Mouse (Mus musculus) heart, postnatal 0 days (tissue): ENCODE results near the gene Rhox9. TPM values are rescaled to one million over a fixed set of nuclear protein-coding genes. Genes with fewer than 3 reads are reported as not detected.

Experiments
- ATAC-seq: fragments of 200-750 bp; cut with Nextera tagmentation; 2 replicates; pipeline ENCODE4 v1.8.0; 2017; ENCODE audit warnings: low read depth, moderate number of reproducible peaks, moderate library complexity; ENCODE audit not compliant: insufficient read depth
- DNase-seq: peaks from one replicate; pipeline ENCODE4 v3.0.0-alpha.2; 2016; ENCODE audit warnings: low spot score
- H3K27ac ChIP-seq: fragments of 300-500 bp; sonication (generic); 2 replicates; pipeline ENCODE4 v1.5.1; 2014; ENCODE audit warnings: low read depth, mild to moderate bottlenecking
- H3K27me3 ChIP-seq: fragments of 300-500 bp; sonication (generic); 2 replicates; pipeline ENCODE4 v1.6.1; 2014; ENCODE audit warnings: low read length, mixed read lengths; ENCODE audit not compliant: control insufficient read depth, insufficient read depth
- H3K36me3 ChIP-seq: fragments of 300-500 bp; sonication (generic); replicated peaks from 2 replicates; pipeline ENCODE4 v1.6.1; 2014; ENCODE audit warnings: low read length, mixed read lengths; ENCODE audit not compliant: control insufficient read depth, insufficient read depth
- H3K4me1 ChIP-seq: fragments of 300-500 bp; sonication (generic); 2 replicates; pipeline ENCODE4 v1.6.1; 2014; ENCODE audit warnings: antibody characterized with exemption; ENCODE audit not compliant: control insufficient read depth, insufficient read depth
- H3K4me2 ChIP-seq: fragments of 300-500 bp; sonication (generic); 2 replicates; pipeline ENCODE4 v1.6.1; 2014; ENCODE audit warnings: low read depth, mild to moderate bottlenecking, low read length, moderate library complexity
- H3K4me3 ChIP-seq: fragments of 300-500 bp; sonication (generic); 2 replicates; pipeline ENCODE4 v1.5.1; 2014; ENCODE audit warnings: low read depth, low read length
- H3K9ac ChIP-seq: fragments of 300-500 bp; sonication (generic); replicated peaks from 2 replicates; pipeline ENCODE4 v1.6.1; 2014; ENCODE audit warnings: low read depth, low read length, mixed read lengths
- H3K9me3 ChIP-seq: fragments of 300-500 bp; sonication (generic); replicated peaks from 2 replicates; pipeline ENCODE4 v1.6.1; 2016; ENCODE audit warnings: low read length; ENCODE audit not compliant: control insufficient read depth
- CTCF ChIP-seq: IDR thresholded peaks from 2 replicates; pipeline ENCODE4 v1.5.1; 2016; ENCODE audit warnings: antibody characterized with exemption, control low read depth, low read depth
- EP300 ChIP-seq: IDR thresholded peaks from 2 replicates; pipeline ENCODE4 v1.6.1; 2016; ENCODE audit warnings: antibody characterized with exemption, low read depth
- WGBS: fragments of 180-500 bp; shearing (Covaris S2); extraction: QIAGEN DNeasy Blood & Tissue Kit; methylation state at CpG from one replicate; pipeline ENCODE4 v1.1.7; 2014; 5-methylcytosine and 5-hydroxymethylcytosine counted together
- polyA plus RNA-seq: library from polyadenylated mRNA; unstranded; fragments of >200 nt; fragmentation: Nextera tagmentation; extraction: Ambion mirVana; gene quantifications from 2 replicates; pipeline ENCODE4 v1.2.1, GENCODE M21; 2015
- total RNA-seq: library from RNA; depleted of rRNA; stranded (reverse); fragments of >200 nt; gene quantifications from 2 replicates; pipeline ENCODE4 v1.2.3, GENCODE M21; 2014; ENCODE audit warnings: low replicate concordance; rRNA removed

Rhox9 gene
- total and polyA plus RNA-seq, 2 experiments from 2014 or later: not detected

- H3K36me3 ChIP-seq: no peaks in the 10 kb centered on the region
- no peaks in the 10 kb centered on the region for H3K4me1 ChIP-seq
- H3K27ac ChIP-seq: no peak overlapping the region
- H3K27me3 ChIP-seq: no peaks in the 10 kb centered on the region
- H3K9ac ChIP-seq: no peak overlapping the region
- ATAC-seq (no peak), DNase-seq (no peak)
- WGBS: 85% methylated on average over 2 of the region's 2 CpGs
- TF ChIP-seq CTCF (no peak), EP300 (no peak)
- no peak overlapping the region for H3K4me2 ChIP-seq
- no peaks in the 10 kb centered on the region for H3K9me3 ChIP-seq
- no peak overlapping the region for H3K4me3 ChIP-seq
Measured at GRCm38 (mm10) chrX:37871641-37872040, 29.9 kb downstream of the Rhox9 start.

Other genes starting within 250 kb of the Rhox9 start
- not detected in 2 replicates for gene Rhox3h, start 233.0 kb downstream of the Rhox9 start, total RNA-seq
- not detected in 2 replicates for gene Rhox3h, start 233.0 kb downstream of the Rhox9 start, polyA plus RNA-seq
- not detected in 2 replicates for gene Rhox2h, start 228.5 kb downstream of the Rhox9 start, total RNA-seq
- gene Rhox2h, start 228.5 kb downstream of the Rhox9 start, polyA plus RNA-seq: not detected in 2 replicates
- 0.54 TPM in 1 of 2 replicates, not detected in the other for gene Rhox5, start 96.9 kb downstream of the Rhox9 start, total RNA-seq
- 8.0 and 8.4 TPM in 2 replicates for gene Rhox5, start 96.9 kb downstream of the Rhox9 start, polyA plus RNA-seq
- not detected in 2 replicates for gene Rhox6, start 74.9 kb downstream of the Rhox9 start, total RNA-seq
- gene Rhox6, start 74.9 kb downstream of the Rhox9 start, polyA plus RNA-seq: not detected in 2 replicates
- not detected in 2 replicates for gene Rhox7a, start 70.1 kb downstream of the Rhox9 start, total RNA-seq
- not detected in 2 replicates for gene Rhox7a, start 70.1 kb downstream of the Rhox9 start, polyA plus RNA-seq
- gene Rhox8, start 22.8 kb downstream of the Rhox9 start, total RNA-seq: not detected in 2 replicates
- 0.12 TPM in 1 of 2 replicates, not detected in the other for gene Rhox8, start 22.8 kb downstream of the Rhox9 start, polyA plus RNA-seq
- not detected in 2 replicates for gene Rhox7b, start 4.5 kb downstream of the Rhox9 start, total RNA-seq
- not detected in 2 replicates for gene Rhox7b, start 4.5 kb downstream of the Rhox9 start, polyA plus RNA-seq
- not detected in 2 replicates for gene Btg1-ps1, start 117.0 kb upstream of the Rhox9 start, total RNA-seq
- gene Btg1-ps1, start 117.0 kb upstream of the Rhox9 start, polyA plus RNA-seq: not detected in 2 replicates
- gene Btg1-ps2, start 141.3 kb upstream of the Rhox9 start, total RNA-seq: not detected in 2 replicates
- gene Btg1-ps2, start 141.3 kb upstream of the Rhox9 start, polyA plus RNA-seq: not detected in 2 replicates
- gene Rhox10, start 164.7 kb upstream of the Rhox9 start, total RNA-seq: not detected in 2 replicates
- not detected in 2 replicates for gene Rhox10, start 164.7 kb upstream of the Rhox9 start, polyA plus RNA-seq
- gene Rhox11, start 183.4 kb upstream of the Rhox9 start, total RNA-seq: not detected in 2 replicates
- not detected in 2 replicates for gene Rhox11, start 183.4 kb upstream of the Rhox9 start, polyA plus RNA-seq
- not detected in 2 replicates for gene Rhox12, start 209.1 kb upstream of the Rhox9 start, total RNA-seq
- not detected in 2 replicates for gene Rhox12, start 209.1 kb upstream of the Rhox9 start, polyA plus RNA-seq
- not detected in 2 replicates for gene Rhox13, start 219.4 kb upstream of the Rhox9 start, total RNA-seq
- gene Rhox13, start 219.4 kb upstream of the Rhox9 start, polyA plus RNA-seq: not detected in 2 replicates